11 mouse cellular contexts compared by ENCODE assay signal in the genomic region with DNA sequence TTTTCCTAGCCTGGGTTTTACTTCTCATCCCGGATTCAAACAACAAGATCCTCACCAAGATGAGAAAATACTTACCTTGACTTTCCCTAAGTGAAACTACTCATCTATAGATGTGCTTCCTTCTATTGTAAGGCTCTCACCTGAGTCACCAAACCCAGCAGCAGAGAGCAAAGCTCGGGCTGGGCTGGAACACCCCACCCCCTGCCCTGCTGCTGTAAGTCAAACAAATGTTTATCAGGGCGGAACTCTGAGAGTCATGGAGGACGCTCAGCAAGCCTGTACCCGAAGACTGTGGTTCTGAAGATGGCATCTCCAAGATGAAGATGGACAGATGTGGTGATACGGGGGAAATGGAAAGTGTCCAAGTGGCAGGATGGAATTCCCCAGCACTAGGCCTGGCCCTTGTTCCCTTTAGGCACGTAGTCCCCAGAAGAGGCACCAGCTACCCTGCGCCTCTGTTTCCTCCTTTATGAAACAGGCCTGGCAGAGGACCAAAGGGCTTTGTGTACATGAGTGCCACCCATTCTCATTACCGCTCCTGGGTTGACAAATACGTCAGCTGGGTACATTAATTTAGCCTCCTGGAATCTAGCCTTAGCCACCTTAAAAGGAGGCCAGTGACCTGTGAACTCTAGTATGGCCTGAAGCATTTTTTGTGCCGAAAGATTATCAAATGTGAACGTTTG. TPM values are rescaled to one million over a fixed set of nuclear protein-coding genes. Genes with fewer than 3 reads are reported as not detected.
DNase-seq lines count a peak whose midpoint lies in the region; ATAC-seq and TF ChIP-seq lines count a peak whose summit lies in the region.
"Had no signal": no experiment of that assay in that cellular context is flagged by ENCODE, and none has a peak within 500 bp of the region (broad histone marks: within the 10 kb centered on the region; RNA-seq: fewer than 3 reads in every experiment).

No protein-coding gene starts in this region.

- H3K9me3 ChIP-seq in intestine, embryonic 14.5 days (ENCODE audit: control insufficient read depth, low read length), result no peaks in the 10 kb centered on the region
- H3K9me3 ChIP-seq: liver, embryonic 13.5 days had no signal

- ATAC-seq in intestine, embryonic 14.5 days (replicated peaks; ENCODE audit: low FRiP score, low TSS enrichment, low read depth), result peak; percentile 43; the same call in 1 of the 2 replicates

- intact Hi-C loops in left cerebral cortex, adult 2 months (cut with DNase I), result no loop called here

- H3K27ac ChIP-seq in intestine, embryonic 14.5 days (ENCODE audit: low read depth), result no peak overlapping the region
- no peak overlapping the region for H3K27ac ChIP-seq in left cerebral cortex, adult 2 months
- H3K27ac ChIP-seq: liver, embryonic 13.5 days had no signal

- DNase-seq in heart, adult 18-20 months, result peak; percentile 32 to 50
- DNase-seq in heart, postnatal 4 days, result no peak
- DNase-seq in intestine, embryonic 14.5 days (ENCODE audit: low spot score), result peak; percentile 51
- peak; percentile 59 for DNase-seq in kidney, postnatal 10 days
- DNase-seq in lung, postnatal 36 days, result peak; percentile 93
- DNase-seq in ovary, postnatal 14 days (ENCODE audit: low spot score), result no peak
- DNase-seq in right cerebral cortex, postnatal 36 days (ENCODE audit: low spot score in 2 of 2), result no peak
- DNase-seq in left cerebral cortex, adult 2 months (ENCODE audit: extremely low spot score in 1 of 2, low spot score in 2 of 2), result no peak
- DNase-seq: liver, embryonic 13.5 days; thymus, adult 2 months had no signal

- no peaks in the 10 kb centered on the region for H3K27me3 ChIP-seq in intestine, embryonic 14.5 days (replicated peaks; ENCODE audit: control insufficient read depth, insufficient read depth, low read length)
- H3K27me3 ChIP-seq: CH12.LX had no signal

- no peak overlapping the region for H3K9ac ChIP-seq in intestine, embryonic 14.5 days (ENCODE audit: low read length)
- H3K9ac ChIP-seq: liver, embryonic 13.5 days had no signal

- WGBS in intestine, embryonic 14.5 days, result 71% methylated on average over 12 of the region's 12 CpGs

- no peak overlapping the region for H3K4me2 ChIP-seq in intestine, embryonic 14.5 days (ENCODE audit: low read length)
- H3K4me2 ChIP-seq: liver, embryonic 13.5 days had no signal

- 0 out of 2 replicates have a peak, but pooled peaks cover 9% of the 10 kb centered on the region for H3K4me1 ChIP-seq in intestine, embryonic 14.5 days (replicated peaks; ENCODE audit: control insufficient read depth, insufficient read depth, low read length)

- H3K4me3 ChIP-seq in intestine, embryonic 14.5 days (ENCODE audit: low read depth, low read length), result no peak overlapping the region
- no peak overlapping the region for H3K4me3 ChIP-seq in left cerebral cortex, adult 2 months
- H3K4me3 ChIP-seq: liver, embryonic 13.5 days had no signal

- TF ChIP-seq CTCF in left cerebral cortex, adult 2 months (IDR thresholded peaks at IDR 0.05), result no peak

- no peaks in the 10 kb centered on the region for H3K36me3 ChIP-seq in intestine, embryonic 14.5 days (ENCODE audit: control insufficient read depth, insufficient read depth, low read length)
- H3K36me3 ChIP-seq: liver, embryonic 13.5 days had no signal

RNA-seq across cellular contexts. Expression of a gene that starts 36.3 kb away (rescaled TPM):
- total RNA-seq in heart, adult 18-20 months (2021), result 10 to 100 TPM; 14.0 to 15.3 TPM
- 10 to 100 TPM; 27.6 to 27.9 TPM for total RNA-seq in heart, postnatal 4 days (2021)
- polyA plus RNA-seq in intestine, embryonic 14.5 days (2014; fragmentation: Nextera tagmentation; extraction: Ambion mirVana), result 18.2 and 19.9 TPM in 2 replicates
- total RNA-seq in left cerebral cortex, adult 2 months (2021), result 10 to 100 TPM; 75.6 to 92.2 TPM

Comparison
In these comparisons a context has a peak if more than half of its experiments do, and no peak if none do; other contexts are left out.
1. DNase-seq: peak in heart, adult 18-20 months (2 of 2), intestine, embryonic 14.5 days (single experiment), kidney, postnatal 10 days (single experiment) and lung, postnatal 36 days (single experiment); none in heart, postnatal 4 days (single experiment), ovary, postnatal 14 days (single experiment), right cerebral cortex, postnatal 36 days (0 of 2) and left cerebral cortex, adult 2 months (0 of 2).